Mouse (Mus musculus) midbrain, postnatal 0 days (tissue): ENCODE measurements around the gene C1ql1. TPM values are rescaled to one million over a fixed set of nuclear protein-coding genes. Genes with fewer than 3 reads are reported as not detected.

Source experiments
- ATAC-seq: fragments of 200-750 bp; cut with Nextera tagmentation; 2 replicates; pipeline ENCODE4 v1.8.0; 2017; ENCODE audit warnings: moderate number of reproducible peaks, mild to moderate bottlenecking, moderate TSS enrichment, moderate library complexity; ENCODE audit not compliant: low FRiP score
- DNase-seq: peaks from one replicate; pipeline ENCODE4 v3.0.0-alpha.2; 2015; ENCODE audit warnings: low spot score
- H3K27ac ChIP-seq: fragments of 300-500 bp; sonication (generic); 2 replicates; pipeline ENCODE4 v1.5.1; 2014; ENCODE audit warnings: low read depth, mild to moderate bottlenecking, low read length, mixed read lengths
- H3K27me3 ChIP-seq: fragments of 300-500 bp; sonication (generic); 2 replicates; pipeline ENCODE4 v1.6.1; 2014; ENCODE audit warnings: low read length, control low read depth, mixed read lengths; ENCODE audit not compliant: insufficient read depth
- H3K36me3 ChIP-seq: fragments of 300-500 bp; sonication (generic); 2 replicates; pipeline ENCODE4 v1.6.1; 2014; ENCODE audit warnings: low read length, control low read depth, mixed read lengths; ENCODE audit not compliant: insufficient read depth
- H3K4me1 ChIP-seq: fragments of 300-500 bp; sonication (generic); 2 replicates; pipeline ENCODE4 v1.6.1; 2014; ENCODE audit warnings: mild to moderate bottlenecking, control low read depth, antibody characterized with exemption, low read length, mixed read lengths; ENCODE audit not compliant: insufficient read depth
- H3K4me2 ChIP-seq: fragments of 300-500 bp; sonication (generic); 2 replicates; pipeline ENCODE4 v1.6.1; 2014; ENCODE audit warnings: low read depth, mild to moderate bottlenecking, low read length, mixed read lengths; ENCODE audit not compliant: poor library complexity, severe bottlenecking
- H3K4me3 ChIP-seq: fragments of 300-500 bp; sonication (generic); 2 replicates; pipeline ENCODE4 v1.5.1; 2014; ENCODE audit warnings: low read depth, mild to moderate bottlenecking, low read length, moderate library complexity
- H3K9ac ChIP-seq: fragments of 300-500 bp; sonication (generic); replicated peaks from 2 replicates; pipeline ENCODE4 v1.6.1; 2014; ENCODE audit warnings: mild to moderate bottlenecking, low read length, moderate library complexity, mixed read lengths; ENCODE audit not compliant: poor library complexity, severe bottlenecking
- H3K9me3 ChIP-seq: fragments of 300-500 bp; sonication (generic); 2 replicates; pipeline ENCODE4 v1.6.1; 2016; ENCODE audit warnings: low read length, control low read depth
- CTCF ChIP-seq: IDR thresholded peaks from 2 replicates; pipeline ENCODE4 v1.5.1; 2016; ENCODE audit warnings: antibody characterized with exemption, mild to moderate bottlenecking
- WGBS: fragments of 180-500 bp; shearing (Covaris S2); extraction: QIAGEN DNeasy Blood & Tissue Kit; methylation state at CpG from one replicate; pipeline ENCODE4 v1.1.7; 2014; 5-methylcytosine and 5-hydroxymethylcytosine counted together
- polyA plus RNA-seq: library from polyadenylated mRNA; unstranded; fragments of >200 nt; fragmentation: Nextera tagmentation; extraction: Ambion mirVana; gene quantifications from 2 replicates; pipeline ENCODE4 v1.2.1, GENCODE M21; 2015
- total RNA-seq: library from RNA; depleted of rRNA; stranded (reverse); fragments of >200 nt; gene quantifications from 2 replicates; pipeline ENCODE4 v1.2.3, GENCODE M21; 2014

The C1ql1 gene
- total and polyA plus RNA-seq, 2 experiments from 2014 or later, result 15.8 to 45.6 TPM

GRCm38 (mm10) chr11:102972326-102972725, 25.8 kb upstream of the C1ql1 start:
- no peak for ATAC-seq
- no peaks in the 10 kb centered on the region for H3K4me1 ChIP-seq
- no peak overlapping the region for H3K9ac ChIP-seq
- no peak for TF ChIP-seq CTCF
- 63% methylated on average over 1 of the region's 1 CpGs for WGBS
- H3K36me3 ChIP-seq, result no peaks in the 10 kb centered on the region
- no peaks in the 10 kb centered on the region for H3K27me3 ChIP-seq
- H3K4me2 ChIP-seq, result no peak overlapping the region
- H3K4me3 ChIP-seq, result no peak overlapping the region
- no peak for DNase-seq
- H3K27ac ChIP-seq, result no peak overlapping the region
- no peaks in the 10 kb centered on the region for H3K9me3 ChIP-seq

GRCm38 (mm10) chr11:102971604-102972003, 25.1 kb upstream of the C1ql1 start:
- ATAC-seq (no peak), DNase-seq (peak; percentile 55)
- WGBS, result 38% methylated on average over 5 of the region's 5 CpGs

GRCm38 (mm10) chr11:102964547-102965091, 18.1 kb upstream of the C1ql1 start:
- TF ChIP-seq CTCF, result no peak
- no peak overlapping the region for H3K4me2 ChIP-seq
- H3K4me1 ChIP-seq, result peaks cover 9% of the 10 kb centered on the region; the same call in 1 of the 2 replicates
- no peak overlapping the region for H3K27ac ChIP-seq
- no peak overlapping the region for H3K4me3 ChIP-seq
- ATAC-seq (no peak), DNase-seq (no peak)
- H3K9ac ChIP-seq, result no peak overlapping the region
- H3K9me3 ChIP-seq, result no peaks in the 10 kb centered on the region
- H3K27me3 ChIP-seq, result no peaks in the 10 kb centered on the region
- H3K36me3 ChIP-seq, result no peaks in the 10 kb centered on the region
- WGBS, result 70% methylated on average over 16 of the region's 16 CpGs

More at GRCm38 (mm10) chr11:102971604-102972003, 25.1 kb upstream of the C1ql1 start:
- no peaks in the 10 kb centered on the region for H3K4me1 ChIP-seq
- no peaks in the 10 kb centered on the region for H3K27me3 ChIP-seq
- no peak for TF ChIP-seq CTCF
- H3K9ac ChIP-seq, result no peak overlapping the region
- H3K4me2 ChIP-seq, result no peak overlapping the region
- no peak overlapping the region for H3K27ac ChIP-seq
- H3K9me3 ChIP-seq, result no peaks in the 10 kb centered on the region
- no peaks in the 10 kb centered on the region for H3K36me3 ChIP-seq
- no peak overlapping the region for H3K4me3 ChIP-seq

GRCm38 (mm10) chr11:102963855-102964546, 17.5 kb upstream of the C1ql1 start:
- Histone ChIP-seq H3K27me3 (no peaks in the 10 kb centered on the region), H3K4me3 (no peak overlapping the region), H3K4me1 (peaks cover 9% of the 10 kb centered on the region; the same call in 1 of the 2 replicates), H3K9ac (peak overlapping the region; percentile 37; the same call in 1 of the 2 replicates), H3K9me3 (no peaks in the 10 kb centered on the region), H3K27ac (peak overlapping the region; percentile 52), H3K36me3 (no peaks in the 10 kb centered on the region), H3K4me2 (peak overlapping the region; percentile 23)
- TF ChIP-seq CTCF, result no peak
- 17% methylated on average over 24 of the region's 24 CpGs for WGBS
- DNase-seq, result peak; percentile 58
- ATAC-seq, result no peak

- TF ChIP-seq CTCF, result no peak
- no peaks in the 10 kb centered on the region for H3K9me3 ChIP-seq
- 3% methylated on average over 16 of the region's 16 CpGs for WGBS
- H3K4me1 ChIP-seq, result peaks cover 9% of the 10 kb centered on the region; the same call in 1 of the 2 replicates
- H3K4me2 ChIP-seq, result peak overlapping the region; percentile 23
- H3K36me3 ChIP-seq, result no peaks in the 10 kb centered on the region
- DNase-seq (no peak), ATAC-seq (peak; percentile 52; the same call in 1 of the 2 replicates)
- H3K4me3 ChIP-seq, result no peak overlapping the region
- no peaks in the 10 kb centered on the region for H3K27me3 ChIP-seq
- peak overlapping the region; percentile 52 for H3K27ac ChIP-seq
- H3K9ac ChIP-seq, result peak overlapping the region; percentile 37; the same call in 1 of the 2 replicates
Observed at GRCm38 (mm10) chr11:102963246-102963854, 16.9 kb upstream of the C1ql1 start.

GRCm38 (mm10) chr11:102962861-102963245, 16.4 kb upstream of the C1ql1 start:
- peak overlapping the region; percentile 23 for H3K4me2 ChIP-seq
- ATAC-seq (no peak), DNase-seq (no peak)
- H3K4me1 ChIP-seq, result peaks cover 9% of the 10 kb centered on the region; the same call in 1 of the 2 replicates
- no peak for TF ChIP-seq CTCF
- no peak overlapping the region for H3K9ac ChIP-seq
- peak overlapping the region; percentile 52; the same call in 1 of the 2 replicates for H3K27ac ChIP-seq
- WGBS, result 15% methylated on average over 7 of the region's 7 CpGs
- H3K27me3 ChIP-seq, result no peaks in the 10 kb centered on the region
- no peaks in the 10 kb centered on the region for H3K9me3 ChIP-seq
- no peaks in the 10 kb centered on the region for H3K36me3 ChIP-seq
- no peak overlapping the region for H3K4me3 ChIP-seq
